Mouse (Mus musculus) heart, postnatal 0 days (tissue): ENCODE data around the gene Caprin2. TPM values are rescaled to one million over a fixed set of nuclear protein-coding genes. Genes with fewer than 3 reads are reported as not detected.
A peak's percentile ranks its signal among the peaks of the same experiment; 100 is the strongest.

ENCODE experiments used
- ATAC-seq: fragments of 200-750 bp; cut with Nextera tagmentation; 2 replicates; pipeline ENCODE4 v1.8.0; 2017; ENCODE audit warnings: low read depth, moderate number of reproducible peaks, moderate library complexity; ENCODE audit not compliant: insufficient read depth
- DNase-seq: peaks from one replicate; pipeline ENCODE4 v3.0.0-alpha.2; 2016; ENCODE audit warnings: low spot score
- H3K27ac ChIP-seq: fragments of 300-500 bp; sonication (generic); 2 replicates; pipeline ENCODE4 v1.5.1; 2014; ENCODE audit warnings: low read depth, mild to moderate bottlenecking
- H3K27me3 ChIP-seq: fragments of 300-500 bp; sonication (generic); 2 replicates; pipeline ENCODE4 v1.6.1; 2014; ENCODE audit warnings: low read length, mixed read lengths; ENCODE audit not compliant: control insufficient read depth, insufficient read depth
- H3K36me3 ChIP-seq: fragments of 300-500 bp; sonication (generic); replicated peaks from 2 replicates; pipeline ENCODE4 v1.6.1; 2014; ENCODE audit warnings: low read length, mixed read lengths; ENCODE audit not compliant: control insufficient read depth, insufficient read depth
- H3K4me1 ChIP-seq: fragments of 300-500 bp; sonication (generic); 2 replicates; pipeline ENCODE4 v1.6.1; 2014; ENCODE audit warnings: antibody characterized with exemption; ENCODE audit not compliant: control insufficient read depth, insufficient read depth
- H3K4me2 ChIP-seq: fragments of 300-500 bp; sonication (generic); 2 replicates; pipeline ENCODE4 v1.6.1; 2014; ENCODE audit warnings: low read depth, mild to moderate bottlenecking, low read length, moderate library complexity
- H3K4me3 ChIP-seq: fragments of 300-500 bp; sonication (generic); 2 replicates; pipeline ENCODE4 v1.5.1; 2014; ENCODE audit warnings: low read depth, low read length
- H3K9ac ChIP-seq: fragments of 300-500 bp; sonication (generic); replicated peaks from 2 replicates; pipeline ENCODE4 v1.6.1; 2014; ENCODE audit warnings: low read depth, low read length, mixed read lengths
- H3K9me3 ChIP-seq: fragments of 300-500 bp; sonication (generic); replicated peaks from 2 replicates; pipeline ENCODE4 v1.6.1; 2016; ENCODE audit warnings: low read length; ENCODE audit not compliant: control insufficient read depth
- CTCF ChIP-seq: IDR thresholded peaks from 2 replicates; pipeline ENCODE4 v1.5.1; 2016; ENCODE audit warnings: antibody characterized with exemption, control low read depth, low read depth
- EP300 ChIP-seq: IDR thresholded peaks from 2 replicates; pipeline ENCODE4 v1.6.1; 2016; ENCODE audit warnings: antibody characterized with exemption, low read depth
- WGBS: fragments of 180-500 bp; shearing (Covaris S2); extraction: QIAGEN DNeasy Blood & Tissue Kit; methylation state at CpG from one replicate; pipeline ENCODE4 v1.1.7; 2014; 5-methylcytosine and 5-hydroxymethylcytosine counted together
- polyA plus RNA-seq: library from polyadenylated mRNA; unstranded; fragments of >200 nt; fragmentation: Nextera tagmentation; extraction: Ambion mirVana; gene quantifications from 2 replicates; pipeline ENCODE4 v1.2.1, GENCODE M21; 2015
- total RNA-seq: library from RNA; depleted of rRNA; stranded (reverse); fragments of >200 nt; gene quantifications from 2 replicates; pipeline ENCODE4 v1.2.3, GENCODE M21; 2014; ENCODE audit warnings: low replicate concordance

The Caprin2 gene
- total and polyA plus RNA-seq, 2 experiments from 2014 or later = 6.2 to 7.6 TPM

DNA sequence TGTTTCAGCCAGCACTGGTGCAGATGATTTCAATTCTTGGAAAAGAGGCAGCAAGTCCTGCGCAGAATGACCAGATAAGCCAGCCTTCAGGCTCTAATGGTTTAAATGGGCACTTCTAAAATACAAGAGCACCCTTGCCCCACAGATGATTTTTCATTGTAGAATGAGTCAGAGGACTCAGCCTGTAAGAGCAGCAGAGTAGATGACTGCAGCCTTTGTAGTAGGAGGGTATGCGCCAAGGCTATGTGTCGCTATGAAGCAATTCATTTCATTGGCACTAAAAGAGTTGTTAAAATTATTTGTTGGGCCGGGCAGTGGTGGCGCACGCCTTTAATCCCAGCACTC, 442 bp upstream of the Caprin2 start:
- H3K4me3 ChIP-seq = peak overlapping the region; percentile 74
- no peaks in the 10 kb centered on the region for H3K27me3 ChIP-seq
- 57% methylated on average over 6 of the region's 6 CpGs for WGBS
- H3K36me3 ChIP-seq = no peaks in the 10 kb centered on the region
- no peaks in the 10 kb centered on the region for H3K9me3 ChIP-seq
- TF ChIP-seq EP300 (no peak), CTCF (no peak)
- H3K4me2 ChIP-seq = peak overlapping the region; percentile 96
- peaks cover 4% of the 10 kb centered on the region; the same call in 1 of the 2 replicates for H3K4me1 ChIP-seq
- H3K9ac ChIP-seq = 0 out of 2 replicates have a peak overlapping the region, but pooled peaks have one; percentile 78
- DNase-seq (no peak), ATAC-seq (peak; percentile 6; the same call in 1 of the 2 replicates)
- peak overlapping the region; percentile 80 for H3K27ac ChIP-seq

DNA sequence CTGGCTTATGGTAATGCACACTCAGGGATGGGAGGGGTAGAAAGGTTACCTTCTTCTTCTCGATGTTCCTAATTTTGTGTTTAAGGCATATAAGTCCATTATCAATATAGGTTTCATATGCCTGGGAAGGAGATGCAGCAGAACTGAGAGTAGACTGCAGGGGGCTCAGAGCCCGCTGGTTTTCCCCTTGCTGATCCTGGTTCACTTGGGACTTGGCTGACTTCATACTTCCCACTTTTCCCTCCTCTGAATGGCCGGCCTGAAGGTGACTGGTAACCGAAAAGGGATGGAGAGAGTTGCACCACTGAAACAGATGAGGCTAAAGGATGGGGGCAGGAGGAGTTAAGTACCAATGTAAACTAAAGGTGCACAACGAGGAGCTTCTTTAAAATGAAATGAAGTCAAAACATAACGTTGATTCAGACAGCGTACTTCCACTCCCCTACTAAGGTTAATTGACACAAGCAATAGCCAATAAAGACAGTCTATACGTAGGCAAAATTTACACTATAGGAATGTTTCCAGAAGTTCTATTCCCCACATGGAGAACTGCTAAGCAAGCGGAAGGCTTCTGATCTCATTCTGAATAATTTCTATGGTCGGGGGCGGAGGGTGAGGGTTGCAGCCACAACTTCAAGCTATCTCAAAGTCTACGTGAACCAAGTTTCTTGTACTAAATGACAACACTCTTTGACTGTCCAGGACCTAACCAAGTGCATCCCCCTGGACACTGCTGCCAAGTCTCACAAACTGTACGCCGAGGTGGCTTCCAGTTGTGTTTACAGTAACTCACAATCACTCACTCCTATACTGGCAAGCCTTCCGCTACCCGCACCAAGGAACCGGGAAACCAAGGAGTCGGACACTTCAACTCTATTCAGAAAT, 907 bp downstream of the Caprin2 start:
- H3K4me2 ChIP-seq = peak overlapping the region; percentile 96
- H3K27me3 ChIP-seq = no peaks in the 10 kb centered on the region
- DNase-seq (peak; percentile 15), ATAC-seq (no peak)
- no peaks in the 10 kb centered on the region for H3K36me3 ChIP-seq
- peak overlapping the region; percentile 74 for H3K4me3 ChIP-seq
- peaks cover 4% of the 10 kb centered on the region; the same call in 1 of the 2 replicates for H3K4me1 ChIP-seq
- H3K9ac ChIP-seq = peak overlapping the region; percentile 78
- 9% methylated on average over 18 of the region's 18 CpGs for WGBS
- H3K27ac ChIP-seq = peak overlapping the region; percentile 80
- no peaks in the 10 kb centered on the region for H3K9me3 ChIP-seq
- TF ChIP-seq EP300 (no peak), CTCF (no peak)

DNA sequence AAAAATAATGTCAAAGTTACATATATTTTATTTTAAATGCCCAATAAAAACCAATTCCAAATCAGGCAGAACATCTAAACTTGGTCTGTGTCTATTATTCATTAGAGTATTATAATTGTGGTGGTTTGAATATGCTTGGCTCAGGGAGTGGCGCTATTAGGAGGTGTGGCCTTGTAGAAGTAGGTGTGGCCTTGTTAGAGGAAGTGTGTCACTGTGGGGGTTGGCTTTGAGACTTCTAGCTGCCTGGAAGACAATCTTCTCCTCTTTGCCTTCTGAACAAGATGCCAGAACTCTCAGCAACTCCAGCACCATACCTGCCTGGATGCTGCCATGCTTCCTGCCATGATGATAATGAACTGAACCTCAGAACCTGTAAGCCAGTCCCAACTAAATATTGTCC, 22.1 kb downstream of the Caprin2 start:
- no peaks in the 10 kb centered on the region for H3K4me1 ChIP-seq
- H3K9ac ChIP-seq = no peak overlapping the region
- no peak for DNase-seq
- H3K27me3 ChIP-seq = no peaks in the 10 kb centered on the region
- H3K36me3 ChIP-seq = 0 out of 2 replicates have a peak, but pooled peaks cover 3% of the 10 kb centered on the region
- no peak overlapping the region for H3K4me2 ChIP-seq
- no peaks in the 10 kb centered on the region for H3K9me3 ChIP-seq
- WGBS = 96% methylated on average over 1 of the region's 1 CpGs
- H3K27ac ChIP-seq = no peak overlapping the region
- no peak for TF ChIP-seq EP300
- ATAC-seq = no peak
- no peak overlapping the region for H3K4me3 ChIP-seq

DNA sequence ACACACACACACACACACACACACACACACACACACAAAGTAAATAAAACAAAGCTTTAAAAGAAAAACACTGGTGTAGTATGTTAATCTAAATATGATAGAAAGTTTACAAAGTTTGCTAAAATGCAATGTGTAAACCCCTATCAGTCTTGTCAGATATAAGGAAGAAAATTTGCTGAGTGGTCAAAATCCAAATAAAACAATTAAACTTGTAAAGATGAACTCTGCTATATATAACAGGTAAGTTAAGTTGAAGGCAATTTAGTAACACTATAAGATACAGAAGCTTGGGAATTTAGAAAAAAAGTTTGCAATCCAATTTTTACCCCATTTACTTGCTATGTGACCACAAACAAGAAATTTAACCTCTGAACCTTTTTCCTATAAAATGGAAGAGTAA, 50.4 kb downstream of the Caprin2 start:
- Histone ChIP-seq H3K36me3 (0 out of 2 replicates have a peak, but pooled peaks cover 4% of the 10 kb centered on the region), H3K4me1 (no peaks in the 10 kb centered on the region), H3K27ac (no peak overlapping the region), H3K27me3 (no peaks in the 10 kb centered on the region), H3K9me3 (no peaks in the 10 kb centered on the region), H3K4me3 (no peak overlapping the region), H3K9ac (no peak overlapping the region), H3K4me2 (no peak overlapping the region)
- ATAC-seq (no peak), DNase-seq (no peak)
- TF ChIP-seq CTCF (no peak), EP300 (no peak)

DNA sequence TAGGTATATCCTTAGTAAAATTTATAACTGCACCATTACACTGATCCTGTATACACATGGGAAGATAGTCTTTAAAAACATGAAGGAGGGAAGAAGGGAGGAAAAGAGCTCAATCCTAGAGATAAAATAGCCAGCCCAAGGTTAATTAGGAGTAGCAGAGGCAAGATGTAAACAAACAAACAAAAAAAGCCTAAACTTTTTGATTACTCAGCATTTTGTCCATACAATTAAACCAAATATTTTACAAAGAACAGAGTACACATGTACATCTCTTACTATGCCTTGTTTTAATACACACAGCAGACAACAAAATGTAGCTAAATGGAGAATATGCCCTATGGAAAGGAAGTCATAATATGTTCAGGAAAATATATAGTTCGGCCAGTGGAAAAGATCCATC, 54.3 kb downstream of the Caprin2 start:
- DNase-seq (no peak), ATAC-seq (no peak)
- Histone ChIP-seq H3K4me1 (no peaks in the 10 kb centered on the region), H3K4me3 (no peak overlapping the region), H3K36me3 (0 out of 2 replicates have a peak, but pooled peaks cover 4% of the 10 kb centered on the region), H3K4me2 (no peak overlapping the region), H3K9ac (no peak overlapping the region), H3K27me3 (no peaks in the 10 kb centered on the region), H3K27ac (no peak overlapping the region), H3K9me3 (no peaks in the 10 kb centered on the region)
- TF ChIP-seq EP300 (no peak), CTCF (no peak)
- 79% methylated on average over 1 of the region's 1 CpGs for WGBS

DNA sequence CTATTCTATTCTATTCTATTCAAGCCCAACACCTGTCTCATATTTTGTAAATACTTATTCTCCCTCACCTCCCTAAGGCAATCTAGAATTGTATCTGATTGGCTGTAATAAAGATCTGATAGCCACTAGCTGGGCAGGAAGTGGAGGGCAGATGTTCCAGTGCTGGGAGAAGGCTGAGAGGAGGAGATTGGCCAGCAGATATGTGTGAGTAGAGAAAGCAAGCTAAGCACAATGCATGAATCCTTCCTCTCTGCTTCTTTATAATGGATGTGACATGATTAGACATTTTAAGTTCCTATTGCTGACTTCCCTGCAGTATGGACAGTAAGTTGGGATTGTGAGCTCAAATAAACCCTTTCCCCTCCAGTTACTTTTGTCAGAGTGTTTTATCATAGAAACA, 57.6 kb downstream of the Caprin2 start:
- Histone ChIP-seq H3K4me2 (no peak overlapping the region), H3K27ac (no peak overlapping the region), H3K36me3 (0 out of 2 replicates have a peak, but pooled peaks cover 4% of the 10 kb centered on the region), H3K4me3 (no peak overlapping the region), H3K27me3 (no peaks in the 10 kb centered on the region), H3K9ac (no peak overlapping the region), H3K9me3 (peaks cover 5% of the 10 kb centered on the region; the same call in 1 of the 2 replicates), H3K4me1 (no peaks in the 10 kb centered on the region)
- ATAC-seq = no peak
- TF ChIP-seq EP300 (no peak), CTCF (no peak)
- no peak for DNase-seq
